Mouse (Mus musculus) liver, embryonic 14.5 days (tissue): ENCODE results near the gene Qrich2.

ENCODE experiments used
- CTCF ChIP-seq: IDR thresholded peaks from 2 replicates; pipeline ENCODE4 v1.5.1; 2016; ENCODE audit warnings: antibody characterized with exemption, low read depth, control low read depth
- EP300 ChIP-seq: IDR thresholded peaks from 2 replicates; pipeline ENCODE4 v1.6.1; 2016; ENCODE audit warnings: antibody characterized with exemption, low read depth

DNA sequence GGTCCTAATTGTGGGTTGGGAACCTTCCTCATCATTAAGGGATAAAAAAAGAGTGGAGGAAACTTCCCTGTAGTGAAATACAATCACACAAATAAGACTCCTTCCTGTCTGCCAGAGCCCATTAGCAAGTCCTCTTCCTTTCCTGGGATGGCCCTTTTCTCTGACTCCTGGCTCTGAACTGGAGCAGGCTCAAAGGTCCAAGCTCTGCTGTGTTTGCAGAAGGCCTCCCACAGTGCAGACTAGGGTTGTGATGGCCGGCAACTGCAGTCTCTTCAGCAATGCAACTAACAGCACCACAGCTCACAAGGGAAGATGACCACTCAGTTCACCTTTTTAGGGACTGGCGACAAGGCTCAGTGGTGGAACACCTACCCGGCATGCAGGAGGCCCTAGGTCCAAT lies 4.2 kb upstream of the Qrich2 start:
- no peak for TF ChIP-seq CTCF
- no peak for TF ChIP-seq EP300
